Mouse (Mus musculus): ENCODE results near the gene Vps37b.

Vps37b gene

GRCm38 (mm10) chr5:123974616-123975111 is 57.4 kb downstream of the Vps37b start:
- no peak for DNase-seq

- peak; percentile 27 for DNase-seq
Measured at GRCm38 (mm10) chr5:123974179-123974485, 57.9 kb downstream of the Vps37b start.

- peak; percentile 83 for DNase-seq
Measured at GRCm38 (mm10) chr5:123973299-123974178, 58.5 kb downstream of the Vps37b start, which contains the start of gene Hip1r. TSS of gene Hip1r (plus strand) at chr5:123973628.

GRCm38 (mm10) chr5:123972453-123972852 is 59.6 kb downstream of the Vps37b start:
- no peak for DNase-seq

GRCm38 (mm10) chr5:123970576-123970975 is 61.5 kb downstream of the Vps37b start:
- no peak for DNase-seq

GRCm38 (mm10) chr5:123969216-123969615 is 62.9 kb downstream of the Vps37b start:
- DNase-seq: no peak

GRCm38 (mm10) chr5:123968468-123968867 is 63.6 kb downstream of the Vps37b start:
- no peak for DNase-seq

- no peak for DNase-seq
Measured at GRCm38 (mm10) chr5:123966759-123967158, 65.3 kb downstream of the Vps37b start.

GRCm38 (mm10) chr5:123964208-123964607 is 67.9 kb downstream of the Vps37b start:
- no peak for DNase-seq

- no peak for DNase-seq
Measured at GRCm38 (mm10) chr5:123961046-123961445, 71.0 kb downstream of the Vps37b start.

GRCm38 (mm10) chr5:123960129-123960528 is 71.9 kb downstream of the Vps37b start:
- DNase-seq: no peak

GRCm38 (mm10) chr5:123959018-123959417 is 73.1 kb downstream of the Vps37b start:
- DNase-seq: no peak

GRCm38 (mm10) chr5:123957213-123957612 is 74.9 kb downstream of the Vps37b start:
- no peak for DNase-seq
